Mouse (Mus musculus): ENCODE data around the gene 1700113H08Rik. TPM values are rescaled to one million over a fixed set of nuclear protein-coding genes. Genes with fewer than 3 reads are reported as not detected.

Gene 1700113H08Rik
- polyA plus RNA-seq, 1 experiment = not detected

DNA sequence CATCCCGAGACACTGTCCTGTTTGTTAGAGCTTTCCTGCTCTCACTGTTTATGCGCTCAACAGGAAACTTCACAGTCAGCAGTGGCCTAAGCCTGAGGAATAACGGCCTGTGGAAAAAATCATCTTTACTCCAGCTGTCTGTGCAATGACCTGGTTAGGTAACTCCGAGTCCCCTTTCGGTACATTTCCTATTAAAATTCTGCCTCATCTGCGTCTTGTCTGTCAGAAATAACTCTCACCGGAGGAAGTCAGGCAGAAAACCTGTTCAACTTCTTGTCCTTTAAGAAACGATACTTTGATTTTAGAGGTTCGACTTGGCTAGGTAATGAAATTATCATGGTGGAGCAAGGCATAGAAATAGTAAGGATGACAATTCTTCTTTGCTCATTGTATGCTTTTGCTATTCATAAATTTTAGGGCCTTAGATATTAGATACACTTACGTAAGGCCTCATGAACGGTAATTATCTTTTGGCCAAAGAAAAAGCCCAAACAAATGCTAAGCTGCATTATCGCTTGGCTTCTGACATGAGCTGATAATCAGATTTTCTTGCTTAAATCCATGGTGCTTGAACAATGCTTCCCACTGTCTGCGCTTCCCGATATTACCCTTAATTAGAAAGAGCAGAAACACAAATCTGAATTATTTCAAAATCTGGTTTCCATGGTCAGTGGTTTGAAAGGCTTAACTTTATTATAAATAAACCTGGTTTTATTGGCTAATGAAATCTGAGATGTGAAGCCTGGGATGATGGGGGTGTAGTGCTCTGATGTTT, 96.1 kb downstream of the 1700113H08Rik start:
- no peak for TF ChIP-seq GATA1 (IDR thresholded peaks at IDR 0.05; ENCODE audit: borderline replicate concordance, low read length)
- TF ChIP-seq FLI1 (IDR thresholded peaks at IDR 0.05; ENCODE audit: low read length) = no peak
- Histone ChIP-seq H3K27me3 (replicated peaks) (no peaks in the 10 kb centered on the region), H3K36me3 (replicated peaks; ENCODE audit: low read length) (no peaks in the 10 kb centered on the region), H3K4me3 (replicated peaks) (no peak overlapping the region), H3K4me1 (no peaks in the 10 kb centered on the region), H3K9me3 (peaks cover 22% of the 10 kb centered on the region)

DNA sequence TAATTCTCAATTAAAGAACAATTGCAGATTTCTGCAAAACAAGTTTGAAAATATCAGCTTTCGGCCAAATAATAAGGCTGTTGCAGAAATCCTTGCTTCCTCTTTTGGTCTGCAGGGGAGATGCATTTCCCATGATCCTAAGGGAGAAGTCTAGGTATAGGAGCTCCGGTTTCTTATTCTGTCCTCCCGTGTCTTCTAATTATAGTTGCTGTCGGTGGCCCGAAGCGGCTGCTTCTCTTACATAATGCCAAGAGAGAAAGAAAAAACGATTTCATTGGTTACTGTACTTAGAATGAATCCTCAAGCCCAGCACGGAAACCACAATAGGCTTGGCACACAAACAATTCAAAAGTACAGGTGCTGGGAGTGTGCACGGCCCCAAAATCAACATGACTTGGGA, 101.9 kb downstream of the 1700113H08Rik start:
- Histone ChIP-seq H3K4me1 (no peaks in the 10 kb centered on the region), H3K9me3 (peaks cover 11% of the 10 kb centered on the region; the same call in 1 of the 2 replicates), H3K4me3 (replicated peaks) (no peak overlapping the region), H3K36me3 (replicated peaks; ENCODE audit: low read length) (no peaks in the 10 kb centered on the region), H3K27me3 (replicated peaks) (no peaks in the 10 kb centered on the region)
- TF ChIP-seq FLI1 (IDR thresholded peaks at IDR 0.05; ENCODE audit: low read length) (no peak), GATA1 (IDR thresholded peaks at IDR 0.05; ENCODE audit: borderline replicate concordance, low read length) (no peak)

DNA sequence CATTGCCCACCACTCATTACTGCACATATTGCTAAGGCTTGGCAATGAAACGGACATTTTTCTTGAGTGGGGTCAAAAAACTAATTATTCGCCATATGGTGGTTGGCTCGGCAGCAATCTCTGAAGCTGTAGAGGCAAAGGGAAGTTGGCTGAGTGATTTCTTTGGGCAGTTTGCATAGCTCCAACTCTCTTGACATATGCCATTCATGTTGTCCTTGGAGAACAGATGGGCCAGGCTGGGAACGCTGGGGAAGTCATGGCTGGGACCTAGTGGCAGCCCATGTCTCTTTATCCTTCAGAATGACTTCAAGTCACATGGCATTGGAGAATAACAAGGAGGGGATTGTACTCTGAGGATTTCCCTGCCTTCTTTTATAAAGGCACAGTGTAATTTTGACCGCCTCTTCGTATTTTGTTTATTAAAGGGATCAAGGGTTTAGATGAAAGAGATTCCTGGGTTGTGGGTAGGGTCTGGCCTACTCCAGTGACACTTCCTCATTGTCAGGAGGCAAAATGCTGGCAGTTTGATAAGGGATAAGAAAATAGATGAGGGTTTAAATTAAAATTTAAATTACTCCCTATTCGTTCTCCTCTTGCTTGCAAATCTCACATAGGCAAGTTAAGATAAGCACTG, 138.4 kb downstream of the 1700113H08Rik start:
- no peak for TF ChIP-seq GATA1 (IDR thresholded peaks at IDR 0.05; ENCODE audit: borderline replicate concordance, low read length)
- TF ChIP-seq FLI1 (IDR thresholded peaks at IDR 0.05; ENCODE audit: low read length) = no peak
- no peaks in the 10 kb centered on the region for H3K27me3 ChIP-seq (replicated peaks)
- H3K4me3 ChIP-seq (replicated peaks) = no peak overlapping the region
- H3K4me1 ChIP-seq = no peaks in the 10 kb centered on the region
- H3K36me3 ChIP-seq (replicated peaks; ENCODE audit: low read length) = no peaks in the 10 kb centered on the region
- 0 out of 2 replicates have a peak, but pooled peaks cover 9% of the 10 kb centered on the region for H3K9me3 ChIP-seq

DNA sequence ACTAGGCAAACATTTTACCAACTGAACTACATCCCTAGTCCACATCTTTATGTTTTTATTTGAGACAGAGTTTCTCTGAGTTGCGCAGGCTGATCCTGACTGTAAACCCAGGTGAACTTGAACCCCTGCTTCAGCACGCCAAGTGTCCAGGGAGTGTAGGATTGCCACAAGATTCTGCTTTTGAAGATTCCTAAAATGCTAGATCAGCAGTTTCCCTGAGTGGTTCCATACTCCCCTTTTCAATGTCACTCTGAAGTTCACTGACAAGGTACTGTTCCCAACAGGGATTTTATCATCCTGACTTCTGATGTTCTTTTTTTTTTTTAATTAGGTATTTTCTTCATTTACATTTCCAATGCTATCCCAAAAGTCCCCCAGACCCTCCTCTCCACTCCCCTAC, 140.9 kb downstream of the 1700113H08Rik start:
- H3K9me3 ChIP-seq = 0 out of 2 replicates have a peak, but pooled peaks cover 9% of the 10 kb centered on the region
- H3K4me3 ChIP-seq (replicated peaks) = no peak overlapping the region
- no peaks in the 10 kb centered on the region for H3K4me1 ChIP-seq
- H3K36me3 ChIP-seq (replicated peaks; ENCODE audit: low read length) = no peaks in the 10 kb centered on the region
- no peaks in the 10 kb centered on the region for H3K27me3 ChIP-seq (replicated peaks)
- TF ChIP-seq GATA1 (IDR thresholded peaks at IDR 0.05; ENCODE audit: borderline replicate concordance, low read length) = no peak
- no peak for TF ChIP-seq FLI1 (IDR thresholded peaks at IDR 0.05; ENCODE audit: low read length)

DNA sequence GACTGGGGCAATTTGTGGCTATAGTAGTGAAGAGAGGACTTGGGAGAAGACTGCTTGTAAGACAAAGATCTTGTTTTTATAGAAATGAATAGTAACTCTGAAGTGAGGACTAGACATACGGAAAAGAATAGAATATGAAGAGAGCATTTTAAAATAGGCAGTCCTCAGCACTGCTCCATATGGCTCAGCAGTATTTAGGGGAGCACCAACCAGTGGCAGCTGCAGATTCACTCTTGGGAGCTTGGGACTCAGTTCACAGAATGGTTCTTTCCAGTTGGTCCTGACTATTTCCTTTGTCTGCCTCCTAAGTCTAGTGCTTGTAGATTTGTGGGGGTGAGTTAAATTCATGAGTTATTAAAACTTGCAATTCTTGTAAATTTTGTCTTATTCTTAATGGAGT, 151.6 kb downstream of the 1700113H08Rik start:
- Histone ChIP-seq H3K4me1 (no peaks in the 10 kb centered on the region), H3K36me3 (replicated peaks; ENCODE audit: low read length) (no peaks in the 10 kb centered on the region), H3K4me3 (replicated peaks) (no peak overlapping the region), H3K9me3 (peaks cover 15% of the 10 kb centered on the region), H3K27me3 (replicated peaks) (no peaks in the 10 kb centered on the region)
- TF ChIP-seq GATA1 (IDR thresholded peaks at IDR 0.05; ENCODE audit: borderline replicate concordance, low read length) = no peak
- TF ChIP-seq FLI1 (IDR thresholded peaks at IDR 0.05; ENCODE audit: low read length) = no peak

DNA sequence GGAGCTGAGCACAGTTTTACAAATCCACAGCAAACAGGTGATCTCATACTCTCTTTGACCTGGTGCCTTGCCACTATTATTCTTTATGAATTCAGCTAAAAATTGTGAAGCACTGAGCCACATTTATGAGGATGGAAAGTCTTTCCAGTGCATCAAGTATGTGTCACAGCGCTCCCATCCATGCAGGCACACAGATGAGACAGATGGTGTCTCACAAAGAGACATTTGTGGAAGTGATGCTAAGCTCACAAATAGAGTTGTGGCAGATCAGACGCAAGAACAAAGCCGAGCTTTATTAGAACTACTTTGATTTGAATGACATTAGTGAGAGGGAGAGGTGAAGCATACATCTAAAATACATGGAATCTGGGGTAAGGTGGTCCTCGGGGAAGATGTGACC, 153.2 kb downstream of the 1700113H08Rik start:
- no peaks in the 10 kb centered on the region for H3K36me3 ChIP-seq (replicated peaks; ENCODE audit: low read length)
- H3K4me3 ChIP-seq (replicated peaks) = no peak overlapping the region
- peaks cover 13% of the 10 kb centered on the region for H3K9me3 ChIP-seq
- TF ChIP-seq FLI1 (IDR thresholded peaks at IDR 0.05; ENCODE audit: low read length) (no peak), GATA1 (IDR thresholded peaks at IDR 0.05; ENCODE audit: borderline replicate concordance, low read length) (no peak)
- no peaks in the 10 kb centered on the region for H3K27me3 ChIP-seq (replicated peaks)
- no peaks in the 10 kb centered on the region for H3K4me1 ChIP-seq

DNA sequence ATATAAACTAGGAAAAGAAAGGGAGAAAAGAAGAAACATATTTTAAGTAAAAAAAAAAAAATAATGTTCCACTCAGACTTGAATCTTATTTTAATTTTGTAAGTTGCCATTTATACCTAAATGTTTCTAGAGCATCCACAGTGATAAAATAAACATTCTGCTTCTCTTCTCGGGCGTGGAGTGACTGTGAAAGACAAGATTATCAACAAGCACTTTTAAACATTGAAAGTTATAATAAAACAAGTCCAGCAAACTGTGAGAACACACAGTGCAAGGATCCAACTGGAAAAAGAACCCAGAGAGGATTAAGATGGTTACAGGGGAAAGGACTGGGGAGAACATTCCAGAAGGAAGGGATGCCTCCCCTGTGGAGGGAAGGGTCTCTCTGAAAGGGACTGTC, 155.0 kb downstream of the 1700113H08Rik start:
- Histone ChIP-seq H3K36me3 (replicated peaks; ENCODE audit: low read length) (no peaks in the 10 kb centered on the region), H3K4me3 (replicated peaks) (no peak overlapping the region), H3K9me3 (peaks cover 4% of the 10 kb centered on the region), H3K4me1 (no peaks in the 10 kb centered on the region), H3K27me3 (replicated peaks) (no peaks in the 10 kb centered on the region)
- TF ChIP-seq GATA1 (IDR thresholded peaks at IDR 0.05; ENCODE audit: borderline replicate concordance, low read length) (no peak), FLI1 (IDR thresholded peaks at IDR 0.05; ENCODE audit: low read length) (no peak)

DNA sequence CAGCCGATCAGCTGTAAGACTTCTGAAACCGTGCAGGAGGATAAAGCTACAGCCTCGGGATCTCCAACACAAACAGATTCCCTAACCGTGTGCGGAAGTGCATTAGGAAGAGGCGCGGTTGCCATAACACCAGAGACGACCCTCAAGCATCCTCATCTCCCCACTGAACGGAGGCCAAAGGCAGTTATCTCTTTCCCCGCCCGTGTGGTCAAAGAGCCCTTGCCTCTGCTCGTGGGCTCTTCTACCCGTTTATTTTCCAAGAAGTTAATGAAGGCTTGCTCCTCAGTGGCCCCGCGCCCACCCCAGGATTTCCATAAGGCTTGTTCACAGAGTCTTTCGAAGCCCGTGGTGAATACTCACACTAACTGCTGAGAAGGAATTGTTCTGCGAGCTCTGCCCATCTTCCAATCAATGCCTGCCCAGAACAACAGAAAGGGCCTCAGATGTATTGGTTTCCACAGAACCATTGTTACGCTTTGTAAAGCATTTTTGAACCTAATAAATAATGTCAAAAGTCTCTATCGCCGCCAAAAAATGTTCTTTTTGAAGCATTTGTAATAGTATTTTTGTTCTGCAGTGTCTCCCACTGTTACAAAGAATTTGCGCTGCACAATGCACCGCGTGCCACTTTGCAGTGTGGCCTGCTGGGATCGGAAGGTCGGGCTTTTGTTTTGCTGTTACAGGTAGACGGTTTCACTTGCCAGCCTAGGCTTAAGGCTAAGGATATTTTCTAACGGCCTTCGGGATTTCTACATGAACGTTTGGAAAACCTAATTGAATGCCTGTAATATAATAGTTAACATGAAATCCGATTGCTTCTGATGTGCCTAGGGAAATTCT, 172.4 kb downstream of the 1700113H08Rik start:
- Histone ChIP-seq H3K4me1 (no peaks in the 10 kb centered on the region), H3K4me3 (replicated peaks) (no peak overlapping the region), H3K36me3 (replicated peaks; ENCODE audit: low read length) (no peaks in the 10 kb centered on the region), H3K9me3 (peaks cover 13% of the 10 kb centered on the region), H3K27me3 (replicated peaks) (no peaks in the 10 kb centered on the region)
- TF ChIP-seq GATA1 (IDR thresholded peaks at IDR 0.05; ENCODE audit: borderline replicate concordance, low read length) (no peak), FLI1 (IDR thresholded peaks at IDR 0.05; ENCODE audit: low read length) (no peak)

DNA sequence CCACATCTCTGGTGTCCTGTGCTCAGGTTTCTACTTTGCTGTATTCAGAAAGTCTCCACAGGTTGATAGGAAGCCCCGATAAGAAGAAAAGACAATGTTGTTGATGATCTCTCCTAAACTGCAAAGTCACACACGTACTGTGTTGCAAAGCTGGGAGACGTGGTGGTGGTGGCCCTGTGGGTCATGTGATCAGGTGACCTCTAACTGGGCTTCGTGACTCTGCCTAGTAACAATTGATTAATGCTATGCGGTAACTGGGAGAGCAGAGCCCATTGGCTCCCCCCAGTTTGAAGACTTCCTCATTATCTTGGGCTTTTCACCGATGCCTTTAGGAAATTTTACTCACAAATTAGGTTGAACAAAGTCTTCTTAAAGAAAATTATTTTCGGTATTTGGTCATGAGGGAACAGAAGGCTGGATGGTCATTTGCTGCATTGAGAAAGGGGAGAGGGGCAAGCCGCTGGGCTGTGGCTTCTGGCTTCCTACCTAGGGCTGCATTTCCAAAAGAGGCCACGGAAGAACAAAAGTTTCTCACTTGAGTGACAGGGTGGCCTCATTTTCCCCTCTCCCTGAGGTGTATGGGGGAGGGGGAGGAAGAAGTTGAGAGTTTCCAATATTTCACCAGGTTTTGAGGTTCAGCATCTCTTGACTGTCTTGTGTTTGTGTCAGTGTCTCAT, 181.6 kb downstream of the 1700113H08Rik start:
- Histone ChIP-seq H3K4me1 (no peaks in the 10 kb centered on the region), H3K27me3 (replicated peaks) (no peaks in the 10 kb centered on the region), H3K4me3 (replicated peaks) (no peak overlapping the region)

More for the DNA sequence above, 181.6 kb downstream of the 1700113H08Rik start:
- TF ChIP-seq GATA1 (IDR thresholded peaks at IDR 0.05; ENCODE audit: borderline replicate concordance, low read length) = no peak
- no peak for TF ChIP-seq FLI1 (IDR thresholded peaks at IDR 0.05; ENCODE audit: low read length)
- H3K9me3 ChIP-seq = peaks cover 17% of the 10 kb centered on the region
- no peaks in the 10 kb centered on the region for H3K36me3 ChIP-seq (replicated peaks; ENCODE audit: low read length)
